Mouse (Mus musculus): ENCODE data around the gene Gm36079. TPM values are rescaled to one million over a fixed set of nuclear protein-coding genes. Genes with fewer than 3 reads are reported as not detected.
"Not testable (repeated sequence)": the region's sequence is repeated elsewhere in the genome, so short reads cannot be mapped to it uniquely, and the experiment has no call there.

Gene Gm36079
- polyA plus RNA-seq, 1 experiment from 2014 or later = not detected

DNA sequence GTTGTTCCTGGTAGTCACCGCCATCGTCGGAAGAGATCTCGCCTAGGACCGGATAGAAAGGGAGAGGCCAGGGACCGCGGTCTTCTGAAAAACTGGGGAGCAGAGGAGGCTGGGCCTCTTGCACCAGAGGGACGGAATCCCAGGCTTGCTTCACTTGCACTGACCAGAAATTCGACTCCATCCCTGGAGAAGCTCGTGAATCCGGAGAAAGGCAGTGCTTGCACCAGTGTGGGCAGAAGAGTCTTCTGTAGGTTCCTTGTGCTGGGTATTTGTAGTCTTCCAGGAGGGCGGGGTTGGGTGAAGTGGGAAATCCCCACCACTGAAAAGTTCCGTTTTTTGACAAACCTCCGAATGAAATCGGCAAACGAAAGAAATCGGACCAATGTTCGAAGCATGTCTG, 8.3 kb upstream of the Gm36079 start:
- not testable (repeated sequence) for H3K9me3 ChIP-seq; H3K4me1 ChIP-seq; DNase-seq (ENCODE audit: low spot score); H3K36me3 ChIP-seq (replicated peaks); H3K4me3 ChIP-seq; H3K27ac ChIP-seq (replicated peaks)
- peaks cover 39% of the 10 kb centered on the region for H3K27me3 ChIP-seq (replicated peaks; ENCODE audit: low read depth, poor library complexity, severe bottlenecking)
- WGBS = under 1% methylated on average over 13 of the region's 18 CpGs

DNA sequence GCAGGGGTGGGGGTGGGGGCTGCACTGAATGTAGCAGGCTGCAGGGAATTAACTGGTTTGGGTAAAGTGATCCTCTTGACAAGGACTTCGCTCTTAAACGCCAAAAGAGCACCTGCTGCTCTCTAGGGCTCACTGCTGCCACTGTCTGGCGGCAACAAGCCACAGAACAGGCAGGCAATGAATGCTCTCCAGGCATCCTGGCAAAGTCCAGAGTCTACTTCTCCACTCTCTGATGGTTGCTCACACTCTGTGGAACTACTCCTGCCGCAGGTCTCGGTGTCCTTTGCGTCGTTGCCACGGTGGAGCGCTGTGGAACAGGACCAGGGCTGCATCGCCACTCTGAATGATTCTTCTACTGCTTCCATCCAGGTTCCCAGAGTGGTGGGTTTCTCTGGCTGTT, 7.8 kb upstream of the Gm36079 start:
- WGBS = 0% methylated on average over 3 of the region's 10 CpGs
- not testable (repeated sequence) for DNase-seq (ENCODE audit: low spot score)
- peaks cover 37% of the 10 kb centered on the region for H3K27me3 ChIP-seq (replicated peaks; ENCODE audit: low read depth, poor library complexity, severe bottlenecking)

DNA sequence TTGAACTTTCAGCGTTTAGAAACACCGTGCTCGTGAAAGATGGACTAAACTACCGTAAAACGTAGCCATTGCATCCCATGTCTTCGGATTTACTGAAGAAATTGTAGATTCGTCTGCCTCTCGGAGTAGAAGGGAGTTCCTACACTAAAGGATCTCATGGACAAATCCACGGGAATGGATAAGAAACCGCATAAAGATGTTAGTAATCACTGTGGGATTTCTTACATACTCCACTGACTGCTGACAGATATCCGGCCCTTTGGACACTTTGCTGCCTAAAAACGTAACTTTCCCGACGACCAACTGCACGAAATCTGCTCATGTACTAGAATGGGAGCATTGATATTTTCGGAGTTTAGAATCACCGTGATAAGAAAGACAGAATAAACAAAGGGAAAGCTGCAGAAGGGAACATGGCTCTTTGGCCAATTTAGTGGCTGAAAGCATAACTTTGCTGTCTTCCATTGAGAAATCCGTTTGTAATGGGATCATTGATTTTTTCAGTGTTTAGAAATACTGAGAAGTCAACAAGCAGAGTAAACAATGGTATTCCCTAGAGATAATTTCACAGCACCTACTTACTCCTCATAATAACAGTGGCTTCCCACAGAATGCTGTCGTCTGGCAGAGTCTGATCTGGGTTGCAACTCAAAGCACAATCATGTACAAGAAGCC, 6.8 kb upstream of the Gm36079 start:
- not testable (repeated sequence) for H3K9me3 ChIP-seq; H3K4me3 ChIP-seq; H3K36me3 ChIP-seq (replicated peaks); H3K27ac ChIP-seq (replicated peaks); H3K4me1 ChIP-seq
- DNase-seq (ENCODE audit: low spot score) = peak; percentile 7
- 2% methylated on average over 19 of the region's 19 CpGs for WGBS
- peaks cover 33% of the 10 kb centered on the region for H3K27me3 ChIP-seq (replicated peaks; ENCODE audit: low read depth, poor library complexity, severe bottlenecking)

More for the DNA sequence above, 7.8 kb upstream of the Gm36079 start:
- not testable (repeated sequence) for H3K4me1 ChIP-seq; H3K36me3 ChIP-seq (replicated peaks); H3K27ac ChIP-seq (replicated peaks); H3K9me3 ChIP-seq; H3K4me3 ChIP-seq

DNA sequence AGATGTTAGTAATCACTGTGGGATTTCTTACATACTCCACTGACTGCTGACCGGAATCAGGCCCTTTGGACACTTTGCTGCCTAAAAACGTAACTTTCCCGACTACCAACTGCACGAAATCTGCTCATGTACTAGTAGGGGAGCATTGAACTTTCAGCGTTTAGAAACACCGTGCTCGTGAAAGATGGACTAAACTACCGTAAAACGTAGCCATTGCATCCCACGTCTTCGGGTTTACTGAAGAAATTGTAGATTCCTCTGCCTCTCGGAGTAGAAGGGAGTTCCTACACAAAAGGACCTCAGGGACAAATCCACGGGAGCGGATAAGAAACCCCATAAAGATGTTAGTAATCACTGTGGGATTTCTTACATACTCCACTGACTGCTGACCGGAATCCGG, 4.9 kb upstream of the Gm36079 start:
- 1% methylated on average over 16 of the region's 16 CpGs for WGBS
- H3K27ac ChIP-seq (replicated peaks); DNase-seq (ENCODE audit: low spot score): not testable (repeated sequence)

DNA sequence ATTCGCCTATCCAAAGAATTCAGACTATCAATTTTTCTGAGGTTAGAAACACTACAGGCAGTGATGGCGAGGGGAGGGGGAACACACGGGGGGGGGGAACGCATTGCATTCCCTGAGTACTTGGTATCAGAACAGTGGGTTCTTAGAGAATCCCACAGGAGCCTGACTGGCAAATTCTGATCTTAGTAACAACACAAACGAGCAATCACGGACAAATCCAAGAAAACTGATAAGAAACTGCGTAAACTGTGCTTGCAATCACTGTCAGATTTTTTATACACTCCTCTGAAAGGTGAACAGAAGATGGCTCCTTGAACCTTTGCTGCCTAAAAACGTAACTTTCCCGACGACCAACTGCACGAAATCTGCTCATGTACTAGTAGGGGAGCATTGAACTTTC, 557 bp upstream of the Gm36079 start:
- not testable (repeated sequence) for H3K4me1 ChIP-seq; H3K27ac ChIP-seq (replicated peaks); H3K36me3 ChIP-seq (replicated peaks); H3K9me3 ChIP-seq; H3K4me3 ChIP-seq
- 1% methylated on average over 11 of the region's 11 CpGs for WGBS
- peaks cover 26% of the 10 kb centered on the region for H3K27me3 ChIP-seq (replicated peaks; ENCODE audit: low read depth, poor library complexity, severe bottlenecking)
- DNase-seq (ENCODE audit: low spot score) = peak; percentile 9

More for the DNA sequence above, 4.9 kb upstream of the Gm36079 start:
- not testable (repeated sequence) for H3K4me1 ChIP-seq; H3K36me3 ChIP-seq (replicated peaks); H3K9me3 ChIP-seq; H3K4me3 ChIP-seq
- H3K27me3 ChIP-seq (replicated peaks; ENCODE audit: low read depth, poor library complexity, severe bottlenecking) = peaks cover 19% of the 10 kb centered on the region

DNA sequence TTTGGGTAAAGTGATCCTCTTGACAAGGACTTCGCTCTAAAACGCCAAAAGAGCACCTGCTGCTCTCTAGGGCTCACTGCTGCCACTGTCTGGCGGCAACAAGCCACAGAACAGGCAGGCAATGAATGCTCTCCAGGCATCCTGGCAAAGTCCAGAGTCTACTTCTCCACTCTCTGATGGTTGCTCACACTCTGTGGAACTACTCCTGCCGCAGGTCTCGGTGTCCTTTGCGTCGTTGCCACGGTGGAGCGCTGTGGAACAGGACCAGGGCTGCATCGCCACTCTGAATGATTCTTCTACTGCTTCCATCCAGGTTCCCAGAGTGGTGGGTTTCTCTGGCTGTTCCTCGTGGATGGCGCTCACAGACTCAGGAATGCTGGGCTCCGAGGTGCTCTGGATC, 438 bp downstream of the Gm36079 start:
- H3K27me3 ChIP-seq (replicated peaks; ENCODE audit: low read depth, poor library complexity, severe bottlenecking) = peaks cover 26% of the 10 kb centered on the region
- WGBS = 0% methylated on average over 3 of the region's 13 CpGs
- not testable (repeated sequence) for H3K36me3 ChIP-seq (replicated peaks)

DNA sequence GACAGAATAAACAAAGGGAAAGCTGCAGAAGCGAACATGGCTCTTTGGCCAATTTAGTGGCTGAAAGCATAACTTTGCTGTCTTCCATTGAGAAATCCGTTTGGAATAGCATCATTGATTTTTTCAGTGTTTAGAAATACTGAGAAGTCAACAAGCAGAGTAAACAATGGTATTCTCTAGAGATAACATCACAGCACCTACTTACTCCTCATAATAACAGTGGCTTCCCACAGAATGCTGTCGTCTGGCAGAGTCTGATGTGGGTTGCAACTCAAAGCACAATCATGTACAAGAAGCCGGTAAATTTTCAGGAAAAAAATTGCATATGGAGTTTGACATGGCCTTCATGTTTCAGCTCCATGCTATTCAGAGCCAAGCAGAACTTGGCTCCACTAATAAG, 1.2 kb downstream of the Gm36079 start:
- DNase-seq (ENCODE audit: low spot score) = peak; percentile 6
- peaks cover 26% of the 10 kb centered on the region for H3K27me3 ChIP-seq (replicated peaks; ENCODE audit: low read depth, poor library complexity, severe bottlenecking)
- not testable (repeated sequence) for H3K4me1 ChIP-seq; H3K36me3 ChIP-seq (replicated peaks); H3K27ac ChIP-seq (replicated peaks); H3K9me3 ChIP-seq; H3K4me3 ChIP-seq
- 8% methylated on average over 4 of the region's 4 CpGs for WGBS

More for the DNA sequence above, 438 bp downstream of the Gm36079 start:
- not testable (repeated sequence) for H3K4me1 ChIP-seq; H3K9me3 ChIP-seq; DNase-seq (ENCODE audit: low spot score); H3K4me3 ChIP-seq; H3K27ac ChIP-seq (replicated peaks)

DNA sequence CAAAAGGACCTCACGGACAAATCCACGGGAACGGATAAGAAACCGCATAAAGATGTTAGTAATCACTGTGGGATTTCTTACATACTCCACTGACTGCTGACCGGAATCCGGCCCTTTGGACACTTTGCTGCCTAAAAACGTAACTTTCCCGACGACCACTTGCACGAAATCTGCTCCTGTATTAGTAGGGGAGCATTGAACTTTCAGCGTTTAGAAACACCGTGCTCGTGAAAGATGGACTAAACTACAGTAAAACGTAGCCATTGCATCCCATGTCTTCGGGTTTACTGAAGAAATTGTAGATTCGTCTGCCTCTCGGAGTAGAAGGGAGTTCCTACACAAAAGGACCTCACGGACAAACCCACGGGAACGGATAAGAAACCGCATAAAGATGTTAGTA, 1.8 kb downstream of the Gm36079 start:
- not testable (repeated sequence) for H3K4me3 ChIP-seq; H3K9me3 ChIP-seq; H3K4me1 ChIP-seq; H3K36me3 ChIP-seq (replicated peaks); H3K27ac ChIP-seq (replicated peaks)
- 2% methylated on average over 21 of the region's 21 CpGs for WGBS
- H3K27me3 ChIP-seq (replicated peaks; ENCODE audit: low read depth, poor library complexity, severe bottlenecking) = peaks cover 30% of the 10 kb centered on the region
- peak; percentile 8 for DNase-seq (ENCODE audit: low spot score)

DNA sequence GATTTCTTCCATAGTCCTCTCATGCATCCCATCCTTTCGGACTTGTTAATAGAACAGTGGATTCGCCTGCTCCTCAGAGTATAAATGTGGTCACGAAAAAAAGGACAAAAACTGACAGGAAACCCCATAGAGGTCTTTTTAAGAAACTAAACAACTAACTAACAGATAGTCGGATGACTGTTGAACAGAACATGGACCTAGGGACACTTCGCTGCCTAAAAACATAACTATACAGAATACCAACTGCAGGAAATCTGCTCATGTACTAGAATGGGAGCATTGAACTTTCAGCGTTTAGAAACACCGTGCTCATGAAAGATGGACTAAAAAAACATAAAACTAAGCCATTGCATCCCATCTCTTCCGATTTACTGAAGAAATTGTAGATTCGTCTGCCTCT, 2.2 kb downstream of the Gm36079 start:
- H3K27ac ChIP-seq (replicated peaks); H3K4me3 ChIP-seq; H3K9me3 ChIP-seq; H3K4me1 ChIP-seq; H3K36me3 ChIP-seq (replicated peaks): not testable (repeated sequence)
- H3K27me3 ChIP-seq (replicated peaks; ENCODE audit: low read depth, poor library complexity, severe bottlenecking) = peaks cover 30% of the 10 kb centered on the region
- 9% methylated on average over 9 of the region's 9 CpGs for WGBS
- DNase-seq (ENCODE audit: low spot score) = peak; percentile 8

DNA sequence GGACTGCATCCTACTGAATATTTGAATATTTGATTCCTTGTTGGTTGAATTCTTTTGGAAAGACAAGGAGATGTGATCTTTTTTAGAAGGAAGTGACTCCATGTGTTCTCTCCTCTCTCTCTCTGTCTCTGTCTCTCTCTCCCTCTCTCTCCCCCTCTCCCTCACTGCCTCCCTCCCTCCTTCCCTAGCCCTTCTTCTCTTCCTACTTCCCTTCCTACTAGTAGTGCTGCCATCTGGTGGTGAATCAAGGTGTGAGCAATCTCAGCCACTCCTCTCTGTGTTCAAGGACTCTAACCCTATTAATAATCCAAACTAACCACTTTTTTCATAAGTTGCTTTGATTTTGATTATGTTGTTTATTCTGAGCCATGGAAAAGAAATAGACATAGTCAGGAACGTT, 5.3 kb downstream of the Gm36079 start:
- no CpG with 5 or more reads among the region's 1 CpGs for WGBS
- not testable (repeated sequence) for H3K4me3 ChIP-seq; H3K36me3 ChIP-seq (replicated peaks); H3K9me3 ChIP-seq; H3K4me1 ChIP-seq; H3K27ac ChIP-seq (replicated peaks); DNase-seq (ENCODE audit: low spot score)
- peaks cover 35% of the 10 kb centered on the region for H3K27me3 ChIP-seq (replicated peaks; ENCODE audit: low read depth, poor library complexity, severe bottlenecking)

DNA sequence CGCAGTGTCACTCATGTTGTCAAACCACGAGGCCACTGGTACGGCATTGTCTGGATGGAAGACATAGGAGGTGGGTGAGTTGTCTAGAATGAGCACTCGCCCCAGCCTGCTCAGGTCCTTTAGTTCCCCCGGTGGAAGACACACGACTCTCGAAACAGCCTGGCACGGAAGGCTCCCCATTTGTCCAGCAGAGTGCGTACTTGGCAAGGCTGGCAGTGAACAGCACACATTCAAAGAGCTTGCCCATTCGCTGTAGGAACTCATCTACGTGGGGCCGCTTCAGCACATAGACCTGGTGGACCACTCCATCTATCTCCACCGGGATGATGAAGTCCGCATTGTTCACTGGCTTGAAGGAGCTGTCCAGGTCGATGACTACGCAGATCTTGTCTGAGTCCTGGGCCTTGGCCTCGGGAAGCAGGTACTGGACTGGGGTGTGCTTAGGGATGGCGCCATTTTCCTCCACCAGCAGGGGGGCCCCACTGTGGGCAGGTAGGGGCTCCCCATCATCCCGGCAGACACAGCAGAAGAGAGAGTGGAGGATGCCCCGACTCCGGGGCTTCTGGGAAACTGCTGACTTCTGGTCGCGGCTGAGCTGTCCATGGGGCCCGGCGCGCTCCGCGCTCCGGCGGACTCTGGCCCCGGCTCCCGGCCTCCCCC, 11.3 kb downstream of the Gm36079 start:
- H3K9me3 ChIP-seq; H3K36me3 ChIP-seq (replicated peaks); H3K27ac ChIP-seq (replicated peaks); H3K4me3 ChIP-seq; H3K4me1 ChIP-seq: not testable (repeated sequence)
- peaks cover 16% of the 10 kb centered on the region for H3K27me3 ChIP-seq (replicated peaks; ENCODE audit: low read depth, poor library complexity, severe bottlenecking)
- WGBS = 1% methylated on average over 13 of the region's 32 CpGs
- peak; percentile 6 for DNase-seq (ENCODE audit: low spot score)

DNA sequence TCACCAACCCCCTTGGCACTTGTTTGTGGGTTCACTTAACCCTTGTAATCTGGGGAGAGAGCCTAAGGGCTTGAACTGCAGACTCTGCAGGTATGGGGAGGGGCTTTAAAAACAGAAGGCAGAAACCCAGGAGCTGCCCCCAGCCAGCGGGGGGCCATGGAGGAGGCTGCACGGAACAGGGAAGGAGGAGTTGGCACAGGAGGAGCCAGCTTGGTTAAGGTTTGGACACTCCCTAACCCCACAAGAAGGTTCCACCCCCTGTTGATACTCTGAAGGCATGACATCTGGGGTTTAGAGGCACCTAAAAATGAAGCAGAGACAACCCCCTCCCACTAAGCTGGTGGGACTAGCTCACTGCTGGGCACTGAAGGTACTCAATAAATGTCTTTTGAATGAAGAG, 12.8 kb downstream of the Gm36079 start:
- WGBS = no CpG with 5 or more reads among the region's 2 CpGs
- H3K9me3 ChIP-seq; DNase-seq (ENCODE audit: low spot score); H3K4me1 ChIP-seq; H3K4me3 ChIP-seq; H3K27ac ChIP-seq (replicated peaks); H3K36me3 ChIP-seq (replicated peaks): not testable (repeated sequence)
- H3K27me3 ChIP-seq (replicated peaks; ENCODE audit: low read depth, poor library complexity, severe bottlenecking) = peaks cover 11% of the 10 kb centered on the region

DNA sequence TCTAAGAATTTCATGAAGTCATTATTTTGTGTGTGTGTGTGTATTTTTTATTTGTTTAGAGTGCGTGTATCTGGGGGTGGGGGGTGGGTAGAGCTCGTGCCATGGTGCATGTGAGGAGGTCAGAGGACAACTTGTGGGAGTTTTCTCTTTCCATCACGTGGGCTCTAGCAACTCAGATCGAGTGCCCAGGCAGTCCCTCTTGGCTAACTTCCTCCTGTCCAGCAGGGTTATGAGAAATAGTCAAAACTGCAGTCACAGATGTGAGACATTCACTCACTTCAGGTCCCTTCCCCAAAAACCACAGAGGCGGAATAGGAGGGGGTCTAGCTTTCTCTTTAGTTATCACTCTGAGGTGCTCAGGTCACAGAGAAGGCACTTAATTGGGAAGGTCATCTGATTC, 13.3 kb downstream of the Gm36079 start:
- H3K36me3 ChIP-seq (replicated peaks); H3K4me1 ChIP-seq; H3K27ac ChIP-seq (replicated peaks); DNase-seq (ENCODE audit: low spot score); H3K4me3 ChIP-seq; H3K9me3 ChIP-seq: not testable (repeated sequence)
- WGBS = no CpG with 5 or more reads among the region's 5 CpGs
- H3K27me3 ChIP-seq (replicated peaks; ENCODE audit: low read depth, poor library complexity, severe bottlenecking) = peaks cover 11% of the 10 kb centered on the region
